Mouse (Mus musculus): ENCODE results near the gene Prkce.

DNA sequence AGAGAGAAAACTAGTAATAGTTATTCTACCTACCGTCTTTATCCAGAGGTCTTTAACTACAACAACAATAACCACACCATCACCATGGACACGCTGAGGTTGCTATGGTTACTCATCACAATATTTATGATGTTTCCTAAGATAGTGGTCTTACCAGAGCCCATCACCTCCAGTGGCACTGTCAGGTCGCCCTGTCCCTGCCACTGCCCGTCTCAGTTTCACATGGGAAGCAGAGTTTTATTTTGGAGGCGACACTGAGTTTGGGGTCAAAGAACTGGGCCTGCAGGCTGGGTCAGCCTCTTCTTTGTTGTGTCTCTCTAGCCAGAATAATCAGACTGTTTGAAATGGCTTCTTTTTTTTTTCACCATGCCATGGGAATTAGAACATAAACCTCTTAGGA, 402.9 kb downstream of the Prkce start:
- TF ChIP-seq POLR2A (IDR thresholded peaks at IDR 0.05; ENCODE audit: low read depth, low read length): no peak
- TF ChIP-seq CTCF (IDR thresholded peaks at IDR 0.05; ENCODE audit: borderline replicate concordance, insufficient read depth, low read length): no peak
